Mouse (Mus musculus): ENCODE measurements at regions not wholly inside any gene's neighbourhood (a gene's known extent, or its start where the extent isn't known, plus 50 kb on each side); places are given as distances from the start of the nearest gene placed in this dataset.

DNA sequence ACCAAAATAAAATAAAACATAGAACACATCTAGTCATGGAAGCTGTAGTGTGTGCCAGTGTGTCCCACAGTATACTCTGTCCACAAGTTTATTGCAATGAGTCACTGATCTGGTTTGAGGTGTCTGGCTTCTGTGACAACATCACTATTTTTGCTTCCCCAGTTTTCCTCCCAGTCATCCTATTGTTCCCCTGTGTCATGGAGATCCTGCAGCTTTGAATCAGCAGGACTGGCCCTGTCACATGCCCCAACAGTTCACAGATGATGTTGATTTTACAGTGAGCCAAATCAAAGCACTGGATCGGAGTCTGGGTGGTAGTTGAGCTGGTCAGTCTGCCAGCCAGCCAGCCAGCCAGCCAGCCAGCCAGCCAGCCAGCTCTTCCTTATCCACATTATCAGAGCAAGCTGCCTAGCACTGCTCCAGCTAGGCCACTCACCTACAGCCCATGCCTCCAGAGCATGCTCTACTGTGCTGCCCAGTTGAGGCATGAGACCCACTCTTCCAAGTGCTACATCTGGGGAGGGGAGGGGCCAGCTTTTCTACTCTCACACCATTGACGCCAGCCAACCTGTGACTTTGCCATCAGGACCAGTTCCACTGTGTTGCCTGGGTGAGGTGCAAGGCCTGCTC, 619.1 kb upstream of the 4930452B06Rik start:
- intact Hi-C loops (cut with DNase I) = no loop called here
- peak; percentile 19 for DNase-seq
- no peak overlapping the region for H3K4me3 ChIP-seq
- H3K27ac ChIP-seq = no peak overlapping the region
- no peak for TF ChIP-seq CTCF (IDR thresholded peaks at IDR 0.05)

DNA sequence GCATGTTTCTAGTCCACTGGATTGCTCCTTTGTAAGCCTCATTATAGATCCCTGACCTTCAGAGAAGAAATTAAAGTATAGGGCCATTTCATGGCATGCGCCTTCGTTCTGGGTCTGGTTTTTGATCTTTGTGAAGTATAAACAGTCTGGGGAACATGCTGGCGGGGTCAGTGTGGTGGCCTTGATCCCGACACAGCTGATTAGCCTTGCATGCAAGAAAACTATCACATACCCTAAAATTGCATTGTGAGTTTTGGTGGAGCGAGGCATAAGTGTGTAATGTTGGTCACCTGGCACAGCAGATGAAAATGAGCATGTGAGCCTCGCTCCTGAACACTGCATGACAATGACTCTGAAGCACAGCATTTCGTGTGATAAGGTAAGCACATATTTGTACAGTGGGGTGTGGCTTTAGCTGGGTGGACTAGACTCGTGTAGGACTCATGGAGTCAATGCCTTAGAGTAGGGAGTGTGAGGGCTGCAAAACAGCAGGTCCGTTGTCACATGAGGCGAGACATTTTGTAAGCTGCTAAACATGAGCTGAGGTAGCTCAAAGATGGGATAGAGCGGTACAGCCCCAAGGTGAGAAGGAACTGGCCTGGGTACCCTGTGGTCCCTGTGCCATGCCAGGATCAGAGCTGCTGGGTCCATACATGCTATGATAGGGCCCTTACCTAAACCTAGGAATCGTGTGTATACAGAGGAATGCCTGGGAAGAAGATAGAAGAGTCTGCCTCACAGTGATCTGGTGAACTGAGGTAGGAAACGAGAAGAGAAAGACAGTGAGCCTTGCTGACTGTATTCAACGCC, 601.4 kb upstream of the 4930452B06Rik start:
- DNase-seq = no peak
- Histone ChIP-seq H3K27ac (no peak overlapping the region), H3K4me3 (no peak overlapping the region)
- intact Hi-C loops (cut with DNase I) = no loop called here
- no peak for TF ChIP-seq CTCF (IDR thresholded peaks at IDR 0.05)

DNA sequence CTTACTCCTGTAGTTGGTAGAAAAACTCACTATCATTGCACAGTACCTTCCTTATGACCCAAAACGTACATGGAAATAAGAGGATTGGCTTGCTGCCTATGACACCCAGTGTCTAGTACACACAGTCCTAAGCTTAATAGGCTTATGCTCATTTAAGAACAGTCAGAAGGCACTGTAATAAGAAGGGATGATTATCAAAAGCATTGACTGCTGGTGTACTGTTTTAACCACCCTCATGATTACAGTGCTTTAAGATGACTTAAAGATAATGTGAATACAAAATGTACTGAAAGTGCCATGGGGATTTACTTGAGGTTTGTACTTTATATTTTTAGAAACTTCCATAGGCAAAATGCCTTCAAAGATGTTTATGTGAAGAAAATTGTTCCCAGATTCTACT, 586.0 kb upstream of the 4930452B06Rik start:
- H3K4me3 ChIP-seq = no peak overlapping the region
- intact Hi-C loops (cut with DNase I) = no loop called here
- no peak overlapping the region for H3K27ac ChIP-seq
- no peak for TF ChIP-seq CTCF (IDR thresholded peaks at IDR 0.05)
- no peak for DNase-seq

DNA sequence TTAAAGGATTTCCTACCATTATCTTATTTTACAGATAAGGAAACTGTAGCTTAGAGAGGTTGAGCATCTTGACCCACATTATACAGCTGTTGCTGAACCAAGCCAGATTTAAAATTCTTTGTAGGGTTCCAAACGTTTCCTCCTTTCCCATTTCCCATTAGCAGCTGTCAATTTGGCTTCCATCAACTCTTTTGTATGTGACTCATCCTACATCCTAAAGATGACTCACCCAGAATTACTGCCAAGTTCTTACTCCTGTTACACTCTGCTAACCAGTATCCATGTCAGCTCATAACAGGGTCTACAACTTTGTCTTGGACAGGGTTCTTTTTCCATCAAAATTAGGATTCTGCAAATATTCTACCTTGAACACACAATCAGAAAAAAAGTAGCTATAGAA, 579.2 kb upstream of the 4930452B06Rik start:
- Histone ChIP-seq H3K4me3 (no peak overlapping the region), H3K27ac (no peak overlapping the region)
- no peak for TF ChIP-seq CTCF (IDR thresholded peaks at IDR 0.05)
- intact Hi-C loops (cut with DNase I) = no loop called here
- DNase-seq = no peak

DNA sequence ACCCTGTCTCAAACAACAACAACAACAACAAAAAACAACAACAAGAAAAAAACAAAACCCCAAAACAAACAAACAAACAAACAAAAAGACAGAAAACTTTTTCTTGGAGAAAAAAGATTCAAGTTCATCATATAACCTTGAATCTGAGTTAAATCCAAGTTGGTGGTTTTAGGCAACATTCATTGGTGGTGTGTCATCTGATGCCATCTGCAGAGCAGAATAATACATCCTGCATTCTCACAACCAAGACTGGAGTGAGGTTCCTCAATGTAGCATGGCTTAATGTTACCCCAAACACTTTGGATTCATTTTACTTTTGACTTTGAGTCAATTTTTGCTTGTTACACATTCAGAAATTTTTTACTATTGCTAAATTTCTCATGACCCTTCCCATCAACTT, 577.3 kb upstream of the 4930452B06Rik start:
- Histone ChIP-seq H3K27ac (no peak overlapping the region), H3K4me3 (no peak overlapping the region)
- TF ChIP-seq CTCF (IDR thresholded peaks at IDR 0.05) = no peak
- DNase-seq = no peak
- intact Hi-C loops (cut with DNase I) = no loop called here

DNA sequence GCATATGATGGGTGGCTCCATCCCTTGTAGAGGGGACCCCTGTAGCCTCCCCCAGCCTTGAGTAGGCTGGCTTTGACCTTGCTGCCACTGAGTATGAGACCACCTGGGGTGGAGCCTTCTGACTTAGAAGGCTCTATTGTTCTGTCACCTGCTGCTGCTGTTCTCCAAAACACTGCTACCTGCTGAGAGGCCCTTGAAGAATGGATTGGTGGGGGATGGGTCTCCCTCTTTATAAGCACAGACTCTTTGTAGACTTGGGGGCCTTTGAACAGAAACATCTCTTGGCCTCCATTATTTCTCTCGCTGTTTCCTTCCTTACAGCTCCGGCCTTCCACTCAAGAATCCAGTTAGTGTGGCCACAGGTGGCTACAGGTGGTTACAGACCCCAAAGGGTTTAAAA, 576.1 kb upstream of the 4930452B06Rik start:
- no peak for DNase-seq
- TF ChIP-seq CTCF (IDR thresholded peaks at IDR 0.05) = no peak
- intact Hi-C loops (cut with DNase I) = no loop called here

DNA sequence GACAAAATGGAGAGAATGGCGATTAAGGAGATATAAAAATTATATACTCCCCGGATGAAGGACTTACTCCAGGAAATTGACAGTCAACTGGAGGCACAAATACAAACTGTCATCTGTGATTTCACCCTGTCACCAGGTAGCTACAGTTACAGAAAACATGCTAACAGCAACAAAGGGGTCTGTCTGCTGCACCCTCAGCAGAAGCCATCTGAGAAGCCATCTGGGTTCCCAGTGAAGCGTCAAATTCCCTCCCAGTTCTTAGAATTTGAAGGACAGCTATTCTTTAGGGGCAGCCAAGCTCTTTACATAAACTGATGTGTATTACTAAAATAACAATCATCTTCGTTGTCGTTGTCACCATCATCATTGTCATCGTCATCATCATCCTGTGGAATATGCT, 561.6 kb upstream of the 4930452B06Rik start:
- no peak for TF ChIP-seq CTCF (IDR thresholded peaks at IDR 0.05)
- H3K27ac ChIP-seq = no peak overlapping the region
- no peak for DNase-seq
- intact Hi-C loops (cut with DNase I) = no loop called here
- no peak overlapping the region for H3K4me3 ChIP-seq

More for the DNA sequence above, 576.1 kb upstream of the 4930452B06Rik start:
- Histone ChIP-seq H3K27ac (no peak overlapping the region), H3K4me3 (no peak overlapping the region)

DNA sequence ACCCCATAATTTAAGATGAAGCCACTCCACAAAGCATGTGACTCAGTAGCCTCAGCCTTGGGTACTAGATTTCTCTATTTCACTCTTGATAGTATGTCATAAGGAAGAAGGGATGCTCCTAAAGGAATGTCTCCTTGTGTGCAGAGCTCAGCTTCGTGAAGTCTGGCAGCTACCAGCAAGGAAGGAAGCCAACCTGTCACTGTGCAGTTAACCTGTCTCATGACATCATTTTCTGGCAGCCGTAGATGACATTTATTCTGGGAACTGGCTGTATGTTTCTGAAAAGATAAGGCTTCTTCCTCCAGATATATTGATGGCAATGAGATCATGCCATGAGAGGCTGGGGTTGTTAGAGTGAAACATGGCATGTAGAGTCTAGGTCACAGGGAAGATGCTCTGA, 534.2 kb upstream of the 4930452B06Rik start:
- no peak for DNase-seq
- intact Hi-C loops (cut with DNase I) = no loop called here
- Histone ChIP-seq H3K27ac (no peak overlapping the region), H3K4me3 (no peak overlapping the region)
- no peak for TF ChIP-seq CTCF (IDR thresholded peaks at IDR 0.05)

DNA sequence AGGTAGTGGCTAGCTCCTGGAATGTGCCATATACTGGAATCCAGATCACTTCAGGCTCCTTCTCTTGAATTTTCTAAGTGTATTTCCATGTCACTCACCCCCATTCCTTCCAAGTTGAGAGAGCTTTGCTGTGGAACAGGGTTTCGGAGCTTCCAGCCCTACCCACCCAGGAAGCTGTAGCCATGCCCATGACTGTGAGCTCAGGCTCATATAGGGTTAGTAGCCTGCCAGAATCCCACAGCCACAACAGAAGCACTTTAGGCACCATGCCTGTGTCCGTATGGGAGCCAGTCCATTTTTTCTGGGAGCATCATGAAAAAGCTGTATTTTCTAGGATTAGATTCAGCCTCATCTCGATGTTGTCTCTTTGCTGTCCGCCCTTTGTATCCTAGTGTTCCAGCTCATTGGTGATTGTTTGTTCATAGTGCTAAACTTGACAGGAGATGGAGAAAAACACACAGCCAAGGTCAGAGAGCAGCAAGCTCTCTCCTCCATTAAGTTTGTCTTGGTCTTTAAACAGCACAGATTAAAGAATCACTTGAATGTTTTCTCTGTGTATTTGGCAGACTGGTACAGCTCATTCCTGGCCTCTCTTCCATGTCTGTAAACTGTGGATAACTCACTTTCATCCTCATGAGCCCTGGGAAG, 526.2 kb upstream of the 4930452B06Rik start:
- TF ChIP-seq CTCF (IDR thresholded peaks at IDR 0.05) = no peak
- intact Hi-C loops (cut with DNase I) = no loop called here
- DNase-seq = no peak
- Histone ChIP-seq H3K4me3 (no peak overlapping the region), H3K27ac (no peak overlapping the region)

DNA sequence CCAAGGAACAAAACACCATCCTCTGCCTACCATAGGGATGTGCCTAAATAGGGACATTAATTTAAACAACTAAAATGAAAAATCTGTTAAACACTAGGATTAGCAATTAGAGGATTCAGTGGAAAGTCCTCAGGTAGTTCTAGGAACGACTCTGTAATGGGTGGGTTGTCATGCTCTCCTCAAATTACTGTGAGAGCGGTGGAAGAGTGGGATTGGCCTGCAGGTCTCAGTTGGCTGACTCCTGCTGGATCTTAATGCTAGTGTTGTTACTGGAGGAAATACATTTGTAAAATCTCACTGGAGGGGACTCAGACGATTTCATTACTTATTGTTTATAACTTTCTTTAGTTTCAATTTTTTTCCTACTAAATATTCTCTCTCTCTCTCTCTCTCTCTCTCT, 525.6 kb upstream of the 4930452B06Rik start:
- Histone ChIP-seq H3K27ac (no peak overlapping the region), H3K4me3 (no peak overlapping the region)
- no peak for TF ChIP-seq CTCF (IDR thresholded peaks at IDR 0.05)
- no peak for DNase-seq
- intact Hi-C loops (cut with DNase I) = no loop called here

DNA sequence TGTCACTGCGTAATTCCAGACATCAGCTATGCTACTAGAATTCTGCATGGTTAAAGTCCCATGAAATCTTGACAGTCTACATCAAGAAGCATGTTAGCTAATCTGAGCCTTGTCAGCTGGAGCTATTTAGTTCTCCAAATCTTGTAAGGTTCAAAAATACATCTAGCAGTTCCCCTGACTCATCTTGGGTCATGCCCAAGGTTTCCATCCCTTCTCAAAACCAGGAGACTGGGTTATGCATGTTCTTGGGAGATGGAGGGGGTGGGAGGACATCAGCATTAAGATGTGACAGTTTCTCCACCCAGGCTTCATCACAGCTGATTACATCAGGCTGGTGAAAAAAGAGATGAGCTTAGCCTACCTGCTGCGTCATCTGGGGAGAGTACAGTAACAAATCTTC, 495.3 kb upstream of the 4930452B06Rik start:
- intact Hi-C loops (cut with DNase I) = no loop called here
- TF ChIP-seq CTCF (IDR thresholded peaks at IDR 0.05) = no peak

DNA sequence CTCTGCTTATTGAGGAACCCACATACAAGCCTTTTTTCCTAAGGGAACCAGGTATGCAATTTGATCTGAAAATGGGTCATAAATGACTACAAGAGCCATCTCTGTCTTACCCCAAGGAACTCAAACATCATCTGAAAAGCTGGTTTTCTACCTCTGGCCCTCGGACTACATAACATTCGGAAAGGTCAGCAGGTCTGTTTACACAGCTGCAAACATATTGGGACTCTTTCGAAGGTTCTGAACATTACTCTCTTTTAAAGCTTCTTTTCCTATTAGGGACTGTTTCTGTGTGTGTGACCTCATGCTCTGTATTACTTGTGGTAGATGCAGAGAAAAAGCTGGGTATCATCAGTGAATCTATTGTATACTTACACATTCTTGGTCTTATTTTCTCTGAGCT, 491.9 kb upstream of the 4930452B06Rik start:
- DNase-seq = no peak
- intact Hi-C loops (cut with DNase I) = no loop called here
- no peak overlapping the region for H3K27ac ChIP-seq
- TF ChIP-seq CTCF (IDR thresholded peaks at IDR 0.05) = no peak
- H3K4me3 ChIP-seq = no peak overlapping the region

More for the DNA sequence above, 495.3 kb upstream of the 4930452B06Rik start:
- no peak overlapping the region for H3K27ac ChIP-seq
- H3K4me3 ChIP-seq = no peak overlapping the region
- DNase-seq = no peak

DNA sequence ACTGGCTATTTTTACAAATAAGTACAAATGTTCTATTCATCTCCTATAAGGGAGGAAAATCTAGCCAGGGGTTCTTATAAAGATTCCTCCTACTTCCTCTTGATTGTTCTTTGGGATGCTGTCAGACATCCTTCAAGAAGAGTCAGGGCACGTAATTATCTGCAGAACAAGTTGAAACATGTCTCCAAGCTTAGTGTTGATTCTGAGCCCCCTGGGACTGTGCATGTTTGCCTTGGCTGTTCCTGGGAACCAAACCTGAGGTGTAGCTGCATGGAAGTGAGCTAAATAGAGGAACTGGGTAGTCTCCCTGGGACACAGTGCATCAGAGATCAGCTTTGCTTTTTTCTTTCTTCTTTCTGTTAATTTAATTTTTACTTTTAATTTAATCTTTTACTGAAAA, 484.8 kb upstream of the 4930452B06Rik start:
- DNase-seq = no peak
- TF ChIP-seq CTCF (IDR thresholded peaks at IDR 0.05) = no peak
- H3K27ac ChIP-seq = no peak overlapping the region
- intact Hi-C loops (cut with DNase I) = no loop called here
- H3K4me3 ChIP-seq = no peak overlapping the region
